Mouse (Mus musculus) CH12.LX (cell line): ENCODE measurements around the gene Cmss1. TPM values are rescaled to one million over a fixed set of nuclear protein-coding genes. Genes with fewer than 3 reads are reported as not detected.

Experiments used
- DNase-seq: peaks from one replicate; pipeline ENCODE4 v3.0.0-alpha.2; 2013; ENCODE audit errors: extremely low read depth
- H3K27ac ChIP-seq: 2 replicates; pipeline ENCODE4 v1.5.1; 2012; ENCODE audit warnings: low read depth, mild to moderate bottlenecking, control low read depth, moderate library complexity; ENCODE audit not compliant: insufficient read depth
- H3K27me3 ChIP-seq: replicated peaks from 2 replicates; pipeline ENCODE3; 2012; ENCODE audit warnings: inconsistent platforms
- H3K36me3 ChIP-seq, 2 experiments: replicated peaks in 1 of 2; 2 replicates each; pipeline versions ENCODE3 to v1.6.1; 2012; ENCODE audit warnings: inconsistent platforms in 1 of 2, low read length in 1 of 2, mild to moderate bottlenecking in 1 of 2, mixed read lengths in 1 of 2, moderate library complexity in 1 of 2; ENCODE audit not compliant: control insufficient read depth in 1 of 2, insufficient read depth in 1 of 2
- H3K4me1 ChIP-seq, 2 experiments: 2 replicates each; pipeline ENCODE4 v1.6.1; 2012; ENCODE audit warnings: inconsistent platforms in 1 of 2, moderate library complexity in 1 of 2; ENCODE audit not compliant: insufficient read depth in 2 of 2, control insufficient read depth in 1 of 2
- H3K4me2 ChIP-seq: 2 replicates; pipeline ENCODE4 v1.6.1; 2012; ENCODE audit warnings: low read depth, mild to moderate bottlenecking, control low read depth; ENCODE audit not compliant: poor library complexity, insufficient read depth, severe bottlenecking
- H3K4me3 ChIP-seq, 3 experiments: fragments of 150-350 bp in 1 of 3; sonication (generic) in 1 of 3; replicated peaks in 1 of 3; 2 replicates each; pipeline versions ENCODE3 to v1.5.1; 2011 to 2012; ENCODE audit warnings: low read depth in 2 of 3, low read length in 2 of 3, mild to moderate bottlenecking in 2 of 3, moderate library complexity in 2 of 3, control low read depth in 1 of 3, improper control_type of control experiment in 1 of 3, inconsistent platforms in 1 of 3, mixed read lengths in 1 of 3; ENCODE audit not compliant: poor library complexity in 1 of 3
- H3K79me2 ChIP-seq: replicated peaks from 2 replicates; pipeline ENCODE4 v1.6.1; 2012; ENCODE audit warnings: mild to moderate bottlenecking, moderate library complexity; ENCODE audit not compliant: control insufficient read depth, poor library complexity, insufficient read depth, severe bottlenecking; ENCODE audit errors: extremely low read depth
- H3K9ac ChIP-seq: 2 replicates; pipeline ENCODE4 v1.6.1; 2012; ENCODE audit warnings: low read depth, mild to moderate bottlenecking, control low read depth, moderate library complexity; ENCODE audit not compliant: insufficient read depth
- H3K9me3 ChIP-seq: replicated peaks from 2 replicates; pipeline ENCODE3; 2012; ENCODE audit warnings: low read length, inconsistent platforms, mixed read lengths
- CHD2 ChIP-seq: IDR thresholded peaks from 2 replicates; pipeline ENCODE4 v1.6.1; 2011; ENCODE audit warnings: low read length, improper control_type of control experiment
- CTCF ChIP-seq, 2 experiments: IDR thresholded peaks in 1 of 2; conservative IDR thresholded peaks in 1 of 2; 2 replicates each; pipeline ENCODE4 v1.5.1; 2011 to 2012; ENCODE audit warnings: low read depth in 2 of 2, low read length in 2 of 2, improper control_type of control experiment in 1 of 2, inconsistent platforms in 1 of 2, mild to moderate bottlenecking in 1 of 2, moderate library complexity in 1 of 2
- E2F4 ChIP-seq: IDR thresholded peaks from 2 replicates; pipeline ENCODE4 v1.6.1; 2011; ENCODE audit warnings: low read depth, low read length, improper control_type of control experiment; ENCODE audit not compliant: insufficient replicate concordance
- EP300 ChIP-seq: IDR thresholded peaks from 2 replicates; pipeline ENCODE4 v1.6.1; 2011; ENCODE audit warnings: low read length, improper control_type of control experiment
- JUN ChIP-seq: IDR thresholded peaks from 2 replicates; pipeline ENCODE4 v1.6.1; 2011; ENCODE audit warnings: low read depth, mild to moderate bottlenecking, low read length, improper control_type of control experiment, moderate library complexity; ENCODE audit not compliant: insufficient read depth
- MAFK ChIP-seq: IDR thresholded peaks from 2 replicates; pipeline ENCODE4 v1.6.1; 2011; ENCODE audit warnings: low read length, improper control_type of control experiment; ENCODE audit not compliant: insufficient replicate concordance
- MAZ ChIP-seq: IDR thresholded peaks from 2 replicates; pipeline ENCODE4 v1.6.1; 2012; ENCODE audit warnings: low read depth, mild to moderate bottlenecking, inconsistent platforms, low read length, improper control_type of control experiment, moderate library complexity
- NELFE ChIP-seq: IDR thresholded peaks from 2 replicates; pipeline ENCODE4 v1.6.1; 2011; ENCODE audit warnings: low read depth, low read length, improper control_type of control experiment
- PAX5 ChIP-seq: IDR thresholded peaks from 2 replicates; pipeline ENCODE4 v1.6.1; 2012; ENCODE audit warnings: low read length, inconsistent platforms, mixed read lengths
- RAD21 ChIP-seq: IDR thresholded peaks from 2 replicates; pipeline ENCODE4 v1.6.1; 2011; ENCODE audit warnings: low read depth, mild to moderate bottlenecking, low read length, improper control_type of control experiment, moderate library complexity
- SIN3A ChIP-seq: IDR thresholded peaks from 2 replicates; pipeline ENCODE4 v1.6.1; 2012; ENCODE audit warnings: low read length, improper control_type of control experiment, inconsistent platforms
- UBTF ChIP-seq: IDR thresholded peaks from 2 replicates; pipeline ENCODE4 v1.6.1; 2012; ENCODE audit warnings: low read depth, mild to moderate bottlenecking, inconsistent platforms, low read length, improper control_type of control experiment, moderate library complexity
- ZNF384 ChIP-seq: IDR thresholded peaks from 2 replicates; pipeline ENCODE4 v1.6.1; 2012; ENCODE audit warnings: low read depth, low read length, improper control_type of control experiment, inconsistent platforms
- dilution Hi-C: fragments of 300-500 bp; cut with MboI; formaldehyde crosslinking; loops from 2 replicates; pipeline ENCODE4 v1.14.3; 2020; ENCODE audit warnings: low sequenced_read_pairs; ENCODE audit not compliant: extremely low pct_unique_long_range_greater_than_20kb, extremely low pct_ligation_motif_present
- in situ Hi-C: fragments of 300-500 bp; cut with MboI; formaldehyde crosslinking; loops from 3 replicates; pipeline ENCODE4 v1.14.3; 2019; ENCODE audit warnings: low sequenced_read_pairs, low pct_ligation_motif_present, low pct_unique_long_range_greater_than_20kb, mixed read lengths
- polyA plus RNA-seq: library from polyadenylated mRNA; unstranded; fragments of >175 nt; gene quantifications from 2 replicates; pipeline ENCODE4 v1.2.1, GENCODE M21; 2012; ENCODE audit warnings: low read depth; ENCODE audit not compliant: insufficient read length
- total RNA-seq, 2 experiments: library from RNA; depleted of rRNA; stranded (reverse); fragments of 300-350 nt in 1 of 2; fragments of >200 nt in 1 of 2; gene quantifications; 2 replicates each; pipeline ENCODE4 v1.2.3; 2012 to 2014

The Cmss1 gene
- total and polyA plus RNA-seq, 3 experiments = 94.7 to 107 (median 103) TPM

DNA sequence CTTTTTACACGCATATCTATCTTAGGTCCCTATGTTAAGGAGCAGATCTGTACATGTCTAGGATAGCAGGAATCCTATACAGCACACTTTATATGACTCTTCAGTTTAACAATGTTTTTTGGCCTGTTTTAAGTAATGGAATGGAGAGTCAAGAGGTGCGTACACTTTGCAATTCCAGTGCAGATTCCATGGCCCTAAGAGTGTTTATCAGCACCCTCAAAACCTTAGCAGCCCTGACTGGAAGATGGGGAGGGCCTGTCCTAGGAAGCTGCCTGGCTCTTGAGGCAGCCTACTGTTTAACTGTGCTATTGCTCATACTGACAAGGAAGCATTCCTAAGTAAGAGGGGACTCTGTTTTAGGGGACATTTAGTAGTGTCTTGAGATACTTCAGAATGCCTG lies 222.4 kb downstream of the Cmss1 start:
- dilution Hi-C loops = no loop called here

GRCm38 (mm10) chr16:57383266-57383971 lies 223.2 kb downstream of the Cmss1 start:
- Histone ChIP-seq H3K27me3 (no peaks in the 10 kb centered on the region), H3K4me1 (peaks cover 7 to 10% of the 10 kb centered on the region in 2 experiments; a peak in 3 of 4 replicates), H3K36me3 (peaks cover 0 to 4% of the 10 kb centered on the region in 2 experiments), H3K4me3 (no peak overlapping the region), H3K4me2 (no peak overlapping the region), H3K79me2 (no peaks in the 10 kb centered on the region)
- DNase-seq = no peak
- dilution Hi-C loops = no loop called here
- TF ChIP-seq SIN3A (no peak), RAD21 (no peak), ZNF384 (no peak), CHD2 (no peak), E2F4 (no peak), PAX5 (no peak)
- TF ChIP-seq, all 38 proteins: peak for 0
- Histone ChIP-seq H3K9ac (no peak overlapping the region), H3K27ac (no peak overlapping the region), H3K9me3 (peaks cover 3% of the 10 kb centered on the region)
- in situ Hi-C loops = loop anchor here (25.0 kb wide), 1 partner anchor 271 kb away; the partner anchor contains the start of gene Tomm70a

More for the DNA sequence above, 222.4 kb downstream of the Cmss1 start:
- Histone ChIP-seq H3K79me2 (no peaks in the 10 kb centered on the region), H3K9me3 (peaks cover 3% of the 10 kb centered on the region), H3K4me1 (peaks cover 3% of the 10 kb centered on the region in 2 experiments; a peak in 3 of 4 replicates), H3K4me2 (no peak overlapping the region), H3K9ac (no peak overlapping the region), H3K36me3 (peaks cover 0 to 2% of the 10 kb centered on the region in 2 experiments), H3K27ac (no peak overlapping the region), H3K4me3 (no peak overlapping the region), H3K27me3 (no peaks in the 10 kb centered on the region)
- no peak for DNase-seq
- no peak for TF ChIP-seq EP300
- no peak for TF ChIP-seq UBTF
- TF ChIP-seq MAFK = no peak
- no peak for TF ChIP-seq NELFE
- no peak for TF ChIP-seq JUN
- no peak for TF ChIP-seq CTCF (conservative IDR thresholded peaks at IDR 0.05 in 1 of 2, IDR thresholded peaks at IDR 0.05 in 1 of 2; ENCODE audit: low read depth in 2 of 2, low read length in 2 of 2)
- no peak for TF ChIP-seq SIN3A
- no peak for TF ChIP-seq MAZ
- in situ Hi-C loops = loop anchor here (25.0 kb wide), 1 partner anchor 272 kb away; the partner anchor contains the start of gene Tomm70a
